Mouse (Mus musculus) fibroblast of lung, adult 2 months (primary cell): ENCODE results near the gene Oosp2.

Experiments
- DNase-seq: peaks from one replicate; pipeline ENCODE4 v3.0.0-alpha.2; 2011; ENCODE audit warnings: low read depth

Oosp2 gene

DNA sequence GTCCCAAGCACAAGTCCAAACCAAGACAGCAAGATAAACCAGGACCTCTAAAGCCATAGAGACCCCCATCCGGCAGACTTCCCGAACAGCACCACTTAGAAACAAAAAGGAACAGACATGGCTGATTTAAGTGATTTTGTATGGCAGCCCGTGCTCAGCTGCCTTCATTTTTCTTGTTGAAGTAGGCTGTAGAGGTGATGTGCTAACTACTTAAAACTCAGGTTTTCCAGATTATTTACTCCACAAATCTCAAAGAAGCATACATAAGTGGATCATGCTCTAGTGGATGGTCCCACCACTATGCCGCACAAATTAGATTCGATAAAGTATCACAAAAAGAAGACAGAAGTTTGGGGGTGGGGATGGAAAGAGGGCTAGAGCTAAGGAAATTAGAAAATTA, at the start of gene Oosp2:
Gene Oosp2 (minus strand): TSS at position 101 of the 400 bp plus-strand sequence.
- no peak for DNase-seq

DNA sequence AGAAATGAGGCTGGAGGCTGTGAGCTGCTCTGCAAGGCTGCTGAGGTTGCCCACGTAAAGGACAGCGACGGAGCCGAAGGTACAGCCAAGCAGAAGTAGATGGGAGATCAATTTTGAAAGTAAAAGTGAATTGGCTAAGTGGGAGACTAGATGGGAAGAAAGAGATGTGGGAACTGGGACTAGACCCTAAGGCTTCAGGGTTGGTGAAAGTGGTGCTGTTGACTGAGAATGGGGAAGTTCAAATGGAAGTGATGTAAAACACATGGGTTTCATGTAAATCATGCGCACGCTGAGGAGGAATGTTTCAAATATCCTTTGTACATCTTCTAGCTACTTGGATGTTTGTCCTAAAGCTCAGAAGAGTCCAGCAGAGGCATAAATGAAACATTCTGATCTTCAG, 38.0 kb upstream of the Oosp2 start:
- no peak for DNase-seq

DNA sequence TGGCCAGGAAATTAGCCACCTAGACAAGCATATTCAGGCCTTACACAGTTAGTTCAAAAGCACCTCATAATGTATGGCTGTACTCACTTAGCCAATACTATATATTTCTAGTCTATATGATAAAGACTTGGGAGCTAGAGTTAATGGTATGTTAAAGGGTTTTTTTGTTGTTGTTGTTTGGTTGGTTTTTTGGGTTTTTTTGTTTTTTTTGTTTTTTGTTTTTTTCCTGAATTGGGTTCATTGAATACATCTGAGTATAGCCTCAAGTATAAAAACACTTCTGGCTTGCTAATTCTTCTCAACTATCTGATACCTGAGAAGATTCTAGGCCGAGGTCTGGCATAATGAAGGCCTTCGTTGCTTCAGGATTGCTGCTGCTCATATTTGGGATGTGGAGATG, 36.4 kb upstream of the Oosp2 start, which contains the start of gene Oosp3:
Gene Oosp3 (plus strand): TSS at position 301 of the 400 bp plus-strand sequence.
- DNase-seq: no peak

DNA sequence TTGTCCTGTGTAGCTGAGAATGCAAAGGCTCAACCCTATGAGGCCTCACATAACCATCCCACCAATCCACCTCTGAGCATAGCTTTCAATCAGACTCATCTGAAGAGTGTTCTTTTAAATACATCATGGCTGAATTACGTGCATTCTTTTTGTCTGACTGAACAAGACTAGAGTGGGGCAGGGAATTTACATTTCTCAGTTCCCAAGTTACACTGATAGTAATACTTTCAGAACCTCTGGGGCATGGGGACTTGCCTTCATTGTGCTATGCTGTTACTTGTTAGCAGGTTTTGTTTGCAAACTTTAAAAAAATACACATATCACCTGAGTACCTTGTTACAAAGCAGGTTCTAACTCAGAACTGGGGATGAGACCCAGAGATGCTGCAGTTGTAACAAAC, 31.1 kb upstream of the Oosp2 start:
- DNase-seq: no peak

DNA sequence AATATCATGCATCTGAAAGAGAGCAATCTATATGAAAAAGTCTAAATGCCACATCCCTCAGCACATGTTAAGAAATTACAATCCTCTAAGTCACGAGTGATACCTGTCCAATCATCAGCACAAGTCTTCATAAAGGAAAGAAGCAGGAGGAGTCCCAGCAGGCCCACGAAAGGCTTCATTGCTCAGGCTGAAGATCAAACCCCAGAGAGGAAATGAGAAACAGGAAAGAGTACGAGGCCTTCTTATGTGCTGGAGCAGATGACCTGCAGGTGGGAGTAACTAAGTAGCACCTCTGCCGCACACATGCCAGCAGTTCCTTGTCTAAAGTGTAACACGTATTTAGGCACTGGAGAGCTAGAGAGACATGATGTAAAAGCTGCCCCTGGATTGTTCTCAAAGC, 30.5 kb upstream of the Oosp2 start, which contains the start of gene Oosp1:
Gene Oosp1 (minus strand): TSS at position 312 of the 400 bp plus-strand sequence.
- no peak for DNase-seq

DNA sequence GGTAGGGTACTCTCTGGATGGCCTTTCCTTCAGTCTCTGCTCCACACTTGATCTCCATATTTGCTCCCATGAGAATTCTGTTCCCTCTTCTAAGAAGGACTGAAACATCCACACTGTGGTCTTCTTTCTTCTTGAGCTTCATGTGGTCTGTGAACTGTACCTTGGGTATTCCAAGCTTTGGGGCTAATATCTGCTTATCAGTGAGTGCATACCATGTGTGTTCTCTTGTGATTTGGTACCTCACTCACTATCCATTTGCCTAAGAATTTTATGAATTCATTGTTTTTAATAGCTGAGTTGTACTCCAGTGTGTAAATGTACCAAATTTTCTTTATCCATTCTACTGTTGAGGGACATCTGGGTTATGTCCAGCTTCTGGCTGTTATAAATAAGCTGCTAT, 1.2 kb upstream of the Oosp2 start:
- DNase-seq: no peak

DNA sequence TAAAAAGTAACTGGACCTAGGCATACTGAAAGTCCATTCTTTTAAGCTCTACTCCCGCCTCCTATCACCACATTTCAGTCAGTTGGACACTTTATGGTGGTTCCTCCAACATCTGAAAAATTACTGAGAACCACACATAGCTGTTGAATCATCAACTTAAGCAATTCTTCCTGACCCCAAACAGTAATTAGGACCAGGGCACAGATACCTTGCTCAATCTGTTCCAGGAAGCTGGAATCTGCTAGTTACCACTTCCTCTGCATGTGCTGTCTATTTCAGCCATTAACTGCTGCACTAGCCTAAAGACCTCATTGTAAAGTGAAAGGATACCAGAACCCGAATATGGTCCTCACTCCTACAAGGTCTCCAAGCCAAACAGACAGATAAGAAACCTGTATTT, 1.2 kb downstream of the Oosp2 start:
- no peak for DNase-seq

DNA sequence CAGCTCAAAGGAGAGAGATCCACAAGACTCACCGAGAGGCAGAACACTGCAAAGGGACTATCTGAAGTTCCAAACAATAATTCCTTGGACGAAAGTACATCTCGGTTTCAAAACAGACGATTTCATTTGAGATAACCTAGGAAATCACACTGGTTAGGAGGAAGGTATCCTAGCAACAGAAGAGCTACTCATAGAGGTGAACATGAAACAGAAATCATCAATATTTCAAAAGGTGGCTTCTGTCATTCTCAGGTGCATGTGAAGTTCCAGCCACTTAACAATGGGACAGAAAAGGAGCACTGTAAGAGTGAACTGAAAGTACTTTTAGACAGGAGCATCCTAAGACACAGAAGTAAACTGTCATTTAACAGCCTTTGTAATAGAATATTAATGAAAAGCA, 10.8 kb downstream of the Oosp2 start:
- DNase-seq: no peak

DNA sequence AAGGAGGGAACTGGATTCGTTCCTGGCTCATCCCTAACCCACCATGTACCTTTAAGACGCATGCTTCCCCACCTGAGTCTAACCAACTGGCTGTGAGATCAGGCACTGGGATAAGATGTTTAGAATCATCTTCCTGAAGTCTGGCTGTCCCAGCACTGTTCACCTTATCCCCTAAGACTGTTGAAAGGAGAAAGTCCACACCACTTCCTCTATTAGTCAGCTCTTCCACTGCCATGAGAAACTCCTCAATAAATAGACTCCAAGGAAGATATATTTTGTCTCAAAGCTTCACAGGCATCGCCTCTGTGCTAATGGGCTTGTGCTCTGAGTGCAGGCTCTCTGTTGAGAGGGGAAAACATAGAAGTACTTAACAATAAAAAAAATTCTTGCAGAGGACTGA, 14.2 kb downstream of the Oosp2 start:
- no peak for DNase-seq

DNA sequence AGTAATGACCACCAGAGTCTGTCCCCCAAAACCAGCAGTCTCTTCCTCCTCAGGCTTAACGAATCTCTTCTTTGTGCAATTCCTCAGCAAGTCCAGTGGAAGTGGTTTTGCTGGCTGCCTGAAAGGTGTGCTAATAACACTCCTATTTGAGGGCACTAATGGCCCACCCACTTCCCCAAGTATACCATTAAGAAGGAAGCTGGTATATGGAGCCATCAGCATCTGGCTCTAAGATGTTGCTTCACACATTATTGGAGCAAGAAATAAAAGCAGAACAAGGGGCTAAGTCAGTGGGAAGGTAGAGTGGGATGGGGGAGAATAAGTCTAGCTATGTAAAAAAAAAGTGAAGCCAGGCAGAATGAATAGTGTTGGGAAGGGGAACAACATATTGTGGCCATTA, 19.6 kb downstream of the Oosp2 start, which contains the start of gene Ms4a3:
Gene Ms4a3 (minus strand): TSS at position 120 of the 400 bp plus-strand sequence.
- no peak for DNase-seq

DNA sequence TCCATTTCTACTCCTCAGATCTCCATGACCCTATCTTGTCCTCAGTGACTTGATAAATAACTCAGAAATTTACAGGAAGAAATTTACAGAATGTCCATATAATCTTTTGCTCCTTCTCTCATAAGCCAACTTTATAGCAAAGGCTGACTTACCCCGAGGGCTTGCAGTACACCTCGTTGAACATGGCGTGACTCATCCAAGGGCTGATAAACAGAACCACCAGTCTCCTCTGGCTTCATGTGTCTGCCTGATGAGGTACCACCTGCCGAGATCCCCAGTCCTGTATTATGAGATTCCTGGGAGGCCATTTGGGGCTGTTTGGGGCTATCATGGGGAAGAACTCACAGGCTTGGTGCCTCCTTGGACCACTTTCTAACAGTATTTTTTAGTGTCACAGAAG, 21.3 kb downstream of the Oosp2 start:
- no peak for DNase-seq

DNA sequence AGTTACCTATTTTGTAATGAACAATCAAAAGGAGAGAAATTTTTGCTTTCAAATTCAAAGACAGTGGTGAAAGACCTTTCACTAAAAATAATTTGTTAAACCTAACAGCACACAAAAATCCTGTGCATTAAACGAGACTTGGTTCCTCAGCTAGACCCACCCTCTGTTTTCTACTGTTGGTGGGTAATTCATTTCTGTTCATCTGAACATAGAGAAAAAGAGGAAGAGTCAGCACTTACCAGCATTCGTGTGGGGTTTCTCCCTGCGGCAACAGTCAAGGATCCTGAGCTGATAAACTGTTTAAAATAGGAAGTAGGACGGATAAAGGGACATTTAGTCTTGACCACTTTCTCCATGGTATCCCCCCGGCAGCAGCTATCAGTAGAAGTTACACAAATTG, 24.8 kb downstream of the Oosp2 start:
- DNase-seq: no peak

DNA sequence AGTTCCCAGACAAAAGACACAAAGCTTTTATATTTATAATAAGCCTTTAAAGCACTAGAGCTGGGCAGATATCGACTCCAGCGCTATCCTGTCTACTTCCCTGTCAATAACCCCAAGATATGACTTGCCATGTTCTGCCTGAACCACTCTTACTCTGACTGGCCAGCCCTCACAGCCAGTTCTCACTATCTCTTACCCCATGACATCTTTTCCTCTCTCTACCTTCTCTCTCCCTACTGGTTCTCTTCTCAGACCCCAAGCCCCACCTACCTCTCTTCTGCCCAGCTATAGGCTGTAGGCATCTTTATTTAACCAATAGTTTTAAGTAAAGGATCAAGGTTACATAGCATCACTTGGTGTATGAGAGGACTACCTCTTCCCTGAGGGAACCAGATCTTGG, 26.0 kb downstream of the Oosp2 start:
- no peak for DNase-seq

DNA sequence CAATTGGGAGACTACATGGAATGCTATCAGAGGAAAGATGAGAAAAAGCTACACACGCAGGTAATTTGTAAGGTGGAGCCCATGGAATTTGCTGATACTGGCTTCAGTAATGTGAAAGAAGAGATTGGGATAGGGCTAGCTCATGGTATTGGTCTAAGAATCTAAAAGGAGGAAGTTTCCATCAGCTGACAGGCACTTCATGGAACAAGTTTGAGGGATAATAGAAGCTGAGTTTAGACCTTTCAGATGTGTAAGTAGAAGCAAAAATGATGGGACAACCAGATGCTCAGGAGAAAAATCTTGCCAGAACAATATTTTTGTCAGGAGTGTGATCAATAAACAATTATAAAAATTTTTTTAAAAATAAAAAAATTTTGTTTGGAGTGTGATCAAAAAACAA, 26.6 kb downstream of the Oosp2 start:
- DNase-seq: no peak

DNA sequence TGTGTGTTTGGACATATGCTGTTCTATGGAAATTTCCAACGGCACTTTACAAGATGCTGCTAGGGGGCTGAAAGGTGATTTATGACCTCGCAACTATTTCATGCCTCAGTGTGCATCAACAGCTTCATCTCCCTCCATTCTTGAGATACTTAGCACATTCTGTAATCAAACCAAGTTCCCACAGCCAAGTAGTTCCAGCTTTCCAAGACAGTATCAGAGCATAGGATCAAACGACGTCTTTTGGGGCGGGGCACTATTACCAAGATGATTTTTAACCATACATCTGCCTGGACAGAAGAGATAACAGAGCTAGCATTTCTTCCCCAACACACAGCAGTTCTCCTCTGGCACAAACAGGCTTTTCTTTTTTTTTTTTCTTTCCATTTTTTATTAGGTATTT, 35.1 kb downstream of the Oosp2 start:
- DNase-seq: no peak

DNA sequence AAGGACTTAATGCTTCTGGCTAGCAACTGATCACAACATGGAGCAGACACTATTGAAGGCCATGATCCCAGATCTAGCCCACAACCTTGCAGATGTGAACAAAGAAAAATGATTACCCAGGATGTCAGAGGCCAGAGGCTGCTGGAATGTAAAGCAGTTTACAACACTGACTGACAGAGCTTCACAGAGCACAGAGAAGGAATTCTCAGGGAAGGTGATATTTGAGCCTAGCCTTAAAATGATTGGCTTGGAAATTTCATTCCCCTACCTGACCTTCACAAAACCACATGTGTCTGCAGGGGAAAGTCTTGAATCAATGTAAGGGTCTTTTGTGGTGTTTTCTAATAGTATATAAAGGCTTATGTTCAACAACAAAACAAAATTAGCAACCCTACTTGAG, 35.6 kb downstream of the Oosp2 start:
- DNase-seq: no peak

DNA sequence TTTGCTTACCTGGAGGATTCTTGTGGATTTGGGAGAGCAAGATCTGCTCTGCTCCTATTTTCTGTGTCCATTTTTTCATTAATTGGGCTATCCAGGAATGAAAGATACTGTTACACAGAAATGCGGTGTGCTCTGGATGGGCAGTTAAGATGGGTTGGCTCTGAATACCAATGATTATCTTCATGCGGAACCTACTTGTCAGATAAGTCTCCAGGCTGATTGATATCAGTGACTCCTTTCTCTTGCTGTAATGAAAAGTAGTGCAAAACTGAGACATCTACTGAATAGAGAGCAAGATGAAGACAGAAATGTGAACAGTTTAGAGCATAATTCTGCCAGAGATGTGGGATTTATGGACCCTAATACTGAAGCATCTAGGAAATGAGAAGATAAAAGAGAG, 36.8 kb downstream of the Oosp2 start, which contains the start of gene Ms4a2:
Gene Ms4a2 (minus strand): TSS at position 169 of the 400 bp plus-strand sequence.
- no peak for DNase-seq

DNA sequence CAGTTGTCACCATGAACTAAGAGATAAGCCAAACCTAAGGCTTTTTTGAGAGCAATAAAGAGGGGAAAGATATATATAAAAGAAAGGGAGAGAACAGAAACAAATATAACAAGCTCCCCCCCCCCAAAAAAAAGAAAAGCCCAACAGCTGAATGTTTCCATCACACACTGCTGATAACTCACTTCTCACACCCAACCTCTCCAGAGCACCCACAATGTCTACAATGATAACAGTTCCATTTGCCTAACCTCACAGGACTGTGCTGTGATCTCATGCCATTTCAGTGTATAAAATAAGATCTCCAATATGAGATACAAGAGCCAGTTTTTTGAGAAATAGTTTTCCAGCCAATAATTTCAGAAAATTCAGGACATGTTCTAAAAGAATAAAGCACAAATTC, 42.4 kb downstream of the Oosp2 start:
- no peak for DNase-seq

DNA sequence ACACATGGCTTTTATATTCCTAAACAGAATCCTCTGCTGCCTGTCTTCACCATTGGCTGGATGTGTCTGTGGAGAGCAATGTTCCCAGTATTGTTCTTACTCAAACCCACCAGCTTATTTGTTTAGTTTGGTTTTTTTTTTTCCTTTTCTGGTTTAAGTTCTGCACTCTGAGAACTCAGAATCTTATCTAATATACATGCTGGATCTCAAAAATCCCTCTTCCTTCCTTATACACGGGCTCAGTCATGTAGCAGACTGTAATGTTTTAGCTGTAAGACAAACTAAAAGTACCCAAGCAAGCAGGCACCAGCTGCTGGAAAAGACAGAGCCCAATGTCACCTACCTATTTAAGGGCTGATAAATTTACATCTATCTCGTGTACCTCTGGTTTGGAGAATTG, 45.6 kb downstream of the Oosp2 start:
- no peak for DNase-seq

DNA sequence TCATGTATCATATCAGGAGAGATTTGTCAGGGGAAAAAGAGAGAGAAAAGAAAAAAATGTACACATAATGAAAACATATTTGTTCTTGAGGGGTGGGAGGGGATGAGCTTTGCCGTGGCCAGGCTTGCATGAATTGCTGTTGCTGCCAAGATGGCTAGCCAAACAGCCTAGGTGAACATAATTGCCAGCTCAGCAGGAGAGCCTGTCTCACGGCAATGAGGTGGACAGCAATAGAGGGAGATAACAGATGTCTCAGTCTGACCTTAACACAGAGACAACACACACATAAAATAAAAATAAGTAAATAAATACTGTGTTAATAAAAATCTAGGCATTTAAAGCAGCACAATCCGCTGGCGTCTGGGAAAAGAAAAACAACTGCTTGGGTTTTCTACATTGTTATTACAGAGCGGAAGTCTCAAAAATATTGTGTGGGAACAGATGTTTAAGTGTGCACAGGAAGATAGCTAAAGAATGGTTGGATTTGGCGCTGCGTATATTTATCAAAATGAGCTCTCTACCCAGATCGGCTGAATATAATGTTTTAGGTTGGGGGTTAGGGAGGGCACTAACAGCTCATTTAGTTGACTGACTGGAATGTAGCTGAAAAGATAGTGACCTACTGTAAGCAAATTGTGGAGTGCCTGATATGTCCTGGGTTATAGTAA, 46.4 kb downstream of the Oosp2 start:
- no peak for DNase-seq

DNA sequence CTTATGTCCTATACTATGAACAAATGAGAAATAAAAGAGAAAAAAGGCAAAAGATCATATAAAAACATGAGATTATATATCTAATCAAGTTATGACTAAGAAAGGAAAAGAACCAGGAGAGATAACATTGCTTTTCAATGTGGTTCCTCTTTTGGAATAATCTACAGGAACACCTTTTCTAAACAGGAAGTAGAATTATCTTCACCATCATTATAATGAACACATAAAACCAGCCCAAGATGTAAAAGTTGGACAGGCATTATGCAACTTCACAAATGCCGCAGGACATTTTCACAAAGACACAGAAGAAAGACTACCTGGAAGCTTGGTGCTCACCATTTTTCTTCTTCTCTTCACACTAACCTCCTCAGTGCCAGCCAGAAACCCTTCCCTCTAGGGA, 47.3 kb downstream of the Oosp2 start:
- DNase-seq: no peak

DNA sequence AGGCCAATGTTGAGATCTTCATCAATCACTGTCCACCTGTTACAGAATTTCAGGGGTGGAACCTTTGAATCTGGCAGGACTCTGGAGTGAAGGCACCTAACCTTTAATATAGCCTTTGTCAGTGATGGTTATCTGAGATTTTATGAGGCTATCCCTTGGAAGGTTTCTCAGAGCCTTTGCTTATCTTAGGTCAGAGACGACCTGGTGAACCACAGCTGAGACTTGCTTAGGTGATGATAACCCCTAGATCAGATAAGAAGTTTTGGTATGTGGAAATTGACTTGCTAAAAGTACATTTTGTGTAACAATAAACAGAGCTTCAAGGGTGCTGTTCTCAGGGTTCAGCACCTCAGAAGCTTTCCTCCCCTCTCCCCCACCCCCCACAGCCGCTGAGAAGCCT, 48.1 kb downstream of the Oosp2 start:
- no peak for DNase-seq

DNA sequence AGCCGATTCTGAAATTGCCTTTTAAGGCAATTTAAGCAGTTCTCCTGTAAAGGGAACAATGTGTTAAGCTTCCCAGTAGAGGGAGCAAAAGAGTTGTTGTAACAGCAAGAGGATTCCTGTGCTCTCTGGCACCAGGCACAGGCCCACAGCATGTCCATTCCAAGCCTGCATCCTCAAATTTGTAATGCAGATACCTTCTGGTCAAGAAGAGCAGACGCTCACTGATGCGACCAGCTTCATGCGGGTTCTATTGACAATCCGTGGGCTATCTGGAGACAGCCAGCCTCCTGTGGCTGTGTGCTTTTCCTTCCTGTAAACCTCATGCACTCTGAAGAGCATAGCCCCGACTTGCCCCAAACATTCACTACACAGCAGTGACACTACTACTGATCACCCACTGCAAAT, 48.8 kb downstream of the Oosp2 start:
- DNase-seq: no peak

DNA sequence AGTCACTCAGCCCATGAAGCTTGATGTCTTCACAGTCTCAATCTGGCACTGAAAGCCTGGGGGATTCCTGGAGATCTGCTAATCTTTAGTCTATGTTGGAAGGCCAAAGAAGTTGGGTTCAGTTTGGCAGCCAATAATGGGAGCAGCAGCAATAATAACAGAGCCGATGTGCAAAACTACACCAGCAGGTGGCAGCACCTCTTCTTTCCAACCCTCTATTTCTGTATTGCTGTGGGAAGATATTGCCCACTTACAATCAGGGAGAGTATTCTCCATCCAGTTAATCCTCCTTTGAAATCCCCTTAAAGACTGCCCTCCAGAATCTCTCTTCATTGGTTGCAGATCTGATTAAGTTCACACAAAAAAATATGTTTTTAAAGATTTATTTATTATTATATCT, 52.2 kb downstream of the Oosp2 start:
- DNase-seq: no peak
